Mouse (Mus musculus) embryonic fibroblast, embryonic 13.5 days (primary cell): Measurements from ENCODE around the gene Cdk8. TPM values are rescaled to one million over a fixed set of nuclear protein-coding genes. Genes with fewer than 3 reads are reported as not detected.
A peak's percentile ranks its signal among the peaks of the same experiment; 100 is the strongest.

ENCODE experiments used
- H3K27ac ChIP-seq: 2 replicates; pipeline ENCODE4 v1.5.1; 2012; ENCODE audit warnings: low read length, control low read depth, inconsistent platforms; ENCODE audit not compliant: insufficient read depth
- H3K4me1 ChIP-seq: 2 replicates; pipeline ENCODE4 v1.6.1; 2011; ENCODE audit warnings: low read length; ENCODE audit not compliant: control insufficient read depth, insufficient read depth
- H3K4me3 ChIP-seq: 2 replicates; pipeline ENCODE4 v1.5.1; 2011; ENCODE audit warnings: mild to moderate bottlenecking, control low read depth, low read length; ENCODE audit not compliant: insufficient read depth
- CTCF ChIP-seq: IDR thresholded peaks from 2 replicates; pipeline ENCODE4 v1.5.1; 2011; ENCODE audit warnings: mild to moderate bottlenecking, control low read depth, low read length, moderate library complexity, borderline replicate concordance; ENCODE audit not compliant: insufficient read depth
- POLR2A ChIP-seq: IDR thresholded peaks from 2 replicates; pipeline ENCODE4 v1.6.1; 2011; ENCODE audit warnings: low read depth, mild to moderate bottlenecking, control low read depth, low read length, moderate library complexity
- polyA plus RNA-seq: library from polyadenylated mRNA; stranded (reverse); fragments of >200 nt; gene quantifications from 2 replicates; pipeline ENCODE4 v1.2.4, GENCODE M21; 2011; ENCODE audit warnings: low read depth; ENCODE audit not compliant: missing spikeins, insufficient read length

Gene Cdk8
- polyA plus RNA-seq, 1 experiment, result 53.0 TPM

- TF ChIP-seq POLR2A (no peak), CTCF (no peak)
Measured at GRCm38 (mm10) chr5:146232056-146232675, 1.1 kb downstream of the Cdk8 start.

GRCm38 (mm10) chr5:146232816-146233215, 1.8 kb downstream of the Cdk8 start:
- Histone ChIP-seq H3K4me3 (peak overlapping the region; percentile 88), H3K27ac (no peak overlapping the region)

More at GRCm38 (mm10) chr5:146232056-146232675, 1.1 kb downstream of the Cdk8 start:
- no peaks in the 10 kb centered on the region; the same call in 1 of the 2 replicates for H3K4me1 ChIP-seq
- no peak overlapping the region for H3K27ac ChIP-seq
- H3K4me3 ChIP-seq, result peak overlapping the region; percentile 88

GRCm38 (mm10) chr5:146234336-146234735, 3.3 kb downstream of the Cdk8 start:
- Histone ChIP-seq H3K27ac (no peak overlapping the region), H3K4me1 (no peaks in the 10 kb centered on the region; the same call in 1 of the 2 replicates), H3K4me3 (no peak overlapping the region)
- TF ChIP-seq POLR2A (no peak), CTCF (no peak)

More at GRCm38 (mm10) chr5:146232816-146233215, 1.8 kb downstream of the Cdk8 start:
- no peaks in the 10 kb centered on the region; the same call in 1 of the 2 replicates for H3K4me1 ChIP-seq
- no peak for TF ChIP-seq POLR2A
- TF ChIP-seq CTCF, result no peak

GRCm38 (mm10) chr5:146238274-146238673, 7.2 kb downstream of the Cdk8 start:
- Histone ChIP-seq H3K4me1 (peaks cover 3% of the 10 kb centered on the region; the same call in 1 of the 2 replicates), H3K27ac (no peak overlapping the region), H3K4me3 (no peak overlapping the region)
- no peak for TF ChIP-seq POLR2A
- TF ChIP-seq CTCF, result no peak

GRCm38 (mm10) chr5:146240771-146241170, 9.7 kb downstream of the Cdk8 start:
- no peak overlapping the region for H3K27ac ChIP-seq
- H3K4me3 ChIP-seq, result no peak overlapping the region
- H3K4me1 ChIP-seq, result peaks cover 3% of the 10 kb centered on the region; the same call in 1 of the 2 replicates
- no peak for TF ChIP-seq POLR2A
- TF ChIP-seq CTCF, result no peak

GRCm38 (mm10) chr5:146241202-146241601, 10.2 kb downstream of the Cdk8 start:
- no peak overlapping the region for H3K27ac ChIP-seq
- no peak overlapping the region for H3K4me3 ChIP-seq
- no peak for TF ChIP-seq POLR2A
- peaks cover 3% of the 10 kb centered on the region; the same call in 1 of the 2 replicates for H3K4me1 ChIP-seq

- H3K4me3 ChIP-seq, result no peak overlapping the region
- TF ChIP-seq CTCF (no peak), POLR2A (no peak)
- H3K4me1 ChIP-seq, result peaks cover 3% of the 10 kb centered on the region; the same call in 1 of the 2 replicates
- no peak overlapping the region for H3K27ac ChIP-seq
Measured at GRCm38 (mm10) chr5:146245193-146245592, 14.2 kb downstream of the Cdk8 start.

GRCm38 (mm10) chr5:146245646-146246370, 14.8 kb downstream of the Cdk8 start:
- Histone ChIP-seq H3K4me3 (no peak overlapping the region), H3K27ac (no peak overlapping the region), H3K4me1 (peaks cover 7% of the 10 kb centered on the region)
- TF ChIP-seq POLR2A, result no peak
- TF ChIP-seq CTCF, result no peak

- H3K4me1 ChIP-seq, result peaks cover 5% of the 10 kb centered on the region
- TF ChIP-seq POLR2A, result no peak
- TF ChIP-seq CTCF, result no peak
- H3K4me3 ChIP-seq, result no peak overlapping the region
- H3K27ac ChIP-seq, result no peak overlapping the region
Measured at GRCm38 (mm10) chr5:146246386-146246785, 15.4 kb downstream of the Cdk8 start.

GRCm38 (mm10) chr5:146247709-146248108, 16.7 kb downstream of the Cdk8 start:
- Histone ChIP-seq H3K4me1 (peaks cover 4% of the 10 kb centered on the region), H3K4me3 (no peak overlapping the region), H3K27ac (no peak overlapping the region)
- TF ChIP-seq CTCF, result no peak
- TF ChIP-seq POLR2A, result no peak
